Mouse (Mus musculus): ENCODE results near the gene Gm2004. TPM values are rescaled to one million over a fixed set of nuclear protein-coding genes. Genes with fewer than 3 reads are reported as not detected.
"Not testable (repeated sequence)": the region's sequence is repeated elsewhere in the genome, so short reads cannot be mapped to it uniquely, and the experiment has no call there.

The Gm2004 gene
- polyA plus RNA-seq (2012; fragmentation: generic; extraction: Trizol), result 1.3 TPM
- long read RNA-seq, experiment 1, partial matches to known transcripts, result 0 of 6 reads
- long read RNA-seq, experiment 1, other reads (novel, unspliced or antisense), result 6 of 6 reads
- long read RNA-seq, experiment 2, partial matches to known transcripts, result 5 of 22 reads
- long read RNA-seq, experiment 2, other reads (novel, unspliced or antisense), result 17 of 22 reads

DNA sequence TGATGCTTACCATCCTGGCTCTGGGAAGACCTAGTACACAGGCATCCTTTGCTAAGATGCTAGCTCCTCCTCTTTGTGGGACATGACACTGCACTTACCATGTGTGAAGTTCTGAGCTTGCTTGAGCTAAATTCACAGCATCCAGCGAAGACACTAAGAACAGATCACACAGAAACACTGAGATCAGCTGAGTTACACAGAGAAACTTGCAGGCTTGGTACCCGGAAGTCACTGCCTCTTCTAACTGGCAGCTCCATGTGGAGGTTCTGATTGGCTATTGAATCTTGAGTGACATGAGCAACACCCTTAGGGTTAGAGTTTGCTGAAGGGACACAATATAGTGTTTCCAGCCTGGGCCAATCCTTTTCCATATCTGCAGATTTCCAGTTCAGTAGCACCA is at the start of gene Gm2004:
Gene Gm2004 (minus strand): TSS at position 101 of the 400 bp plus-strand sequence.
- not testable (repeated sequence) for H3K79me2 ChIP-seq (ENCODE audit: control insufficient read depth, insufficient read depth); H3K36me3 ChIP-seq (ENCODE audit: control insufficient read depth, insufficient read depth); H3K79me3 ChIP-seq (ENCODE audit: low read depth); H3K4me3 ChIP-seq (ENCODE audit: insufficient read depth, poor library complexity, severe bottlenecking); H3K27me3 ChIP-seq (ENCODE audit: control insufficient read depth, insufficient read depth, insufficient read length); H3ac ChIP-seq (ENCODE audit: control insufficient read depth, insufficient read length, low read depth)

Other genes starting within 250 kb of the Gm2004 start
- 0.84 TPM for gene Zfp966, start 218.7 kb downstream of the Gm2004 start, polyA plus RNA-seq (2012; fragmentation: generic; extraction: Trizol)
- 1.4 TPM for gene Gm2026, start 184.5 kb downstream of the Gm2004 start, polyA plus RNA-seq (2012; fragmentation: generic; extraction: Trizol)
- 0.05 TPM for gene 2210418O10Rik, start 76.7 kb upstream of the Gm2004 start, polyA plus RNA-seq (2012; fragmentation: generic; extraction: Trizol)
- gene Gm11009, start 169.7 kb upstream of the Gm2004 start, polyA plus RNA-seq (2012; fragmentation: generic; extraction: Trizol), result not detected